Mouse (Mus musculus) right cerebral cortex, postnatal 10 days (tissue): ENCODE results near the gene Tcaf1.

Experiments used
- DNase-seq, 2 experiments: peaks; one replicate each; pipeline ENCODE4 v3.0.0; 2021; ENCODE audit warnings: low spot score in 2 of 2

The Tcaf1 gene

DNA sequence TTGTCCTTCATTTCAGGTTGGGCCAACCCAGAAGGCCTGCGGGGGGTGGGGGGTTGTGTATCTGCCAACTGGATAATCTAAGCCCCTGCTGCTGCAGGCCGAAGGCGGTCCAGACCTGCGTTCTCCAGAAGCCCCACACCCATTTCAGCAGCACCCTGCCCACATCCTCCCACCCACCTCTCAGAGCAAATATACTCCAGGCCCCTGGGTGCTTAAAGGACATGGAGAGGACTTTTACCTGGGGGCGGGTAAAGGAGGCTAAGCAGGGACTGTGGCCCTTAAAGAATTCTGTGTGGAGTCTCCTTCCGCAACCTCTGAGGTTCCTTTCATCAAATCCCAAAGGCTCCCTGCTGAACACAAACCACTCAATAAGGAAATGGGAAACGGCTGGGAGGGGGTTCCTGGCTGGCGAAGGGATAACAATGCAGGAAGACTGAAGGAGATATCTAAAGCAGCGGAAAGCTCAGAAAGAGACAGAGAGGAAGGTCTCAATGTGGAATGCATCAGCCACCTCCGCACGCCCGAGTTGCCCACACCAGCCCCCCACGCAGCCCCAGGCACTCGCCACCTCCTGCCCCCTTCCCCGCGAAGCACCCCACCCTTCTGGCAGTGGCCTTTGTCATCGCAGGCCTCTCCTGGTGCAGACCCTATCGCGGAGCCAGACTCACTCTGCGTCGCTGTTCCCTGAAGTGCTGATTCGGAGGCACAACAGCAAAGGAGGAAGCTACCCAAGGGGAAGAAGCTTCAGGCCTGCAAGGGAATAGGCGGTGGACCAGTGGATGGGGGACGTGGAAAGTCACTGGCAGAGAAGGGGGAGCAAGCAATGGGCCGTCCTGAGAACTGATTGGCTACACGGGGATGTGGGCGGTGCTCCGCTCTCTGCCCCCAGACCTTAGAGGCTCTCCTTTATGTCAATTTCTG is at the start of gene Tcaf1:
Gene Tcaf1, minus strand, starts transcription at position 798 of the 921 bp plus-strand sequence.
- DNase-seq = peak; percentile 93 to 96

DNA sequence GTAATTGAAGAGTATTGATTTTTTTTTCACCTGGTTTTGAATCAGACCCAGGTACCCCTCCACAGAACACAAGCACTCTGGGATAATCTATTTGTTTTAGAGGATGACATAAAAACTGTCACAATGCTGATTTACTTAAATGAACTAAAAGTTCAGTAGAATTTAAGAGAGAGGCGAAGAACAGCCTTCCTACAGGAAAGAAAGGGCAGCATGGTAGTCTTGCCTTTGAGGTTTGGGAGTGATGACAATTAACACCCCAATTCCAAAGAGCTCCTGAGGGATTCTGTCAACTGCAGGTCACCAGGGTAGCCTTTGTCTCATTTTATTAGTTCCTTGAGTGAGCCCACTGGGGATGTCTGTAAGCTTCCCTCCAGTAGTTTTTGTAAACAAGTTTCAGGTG is 46.2 kb upstream of the Tcaf1 start, which contains the start of gene Olfr38:
Gene Olfr38, plus strand, starts transcription at position 301 of the 400 bp plus-strand sequence.
- no peak for DNase-seq

GRCm38 (mm10) chr6:42747846-42748245 is 38.0 kb upstream of the Tcaf1 start:
- DNase-seq = no peak

DNA sequence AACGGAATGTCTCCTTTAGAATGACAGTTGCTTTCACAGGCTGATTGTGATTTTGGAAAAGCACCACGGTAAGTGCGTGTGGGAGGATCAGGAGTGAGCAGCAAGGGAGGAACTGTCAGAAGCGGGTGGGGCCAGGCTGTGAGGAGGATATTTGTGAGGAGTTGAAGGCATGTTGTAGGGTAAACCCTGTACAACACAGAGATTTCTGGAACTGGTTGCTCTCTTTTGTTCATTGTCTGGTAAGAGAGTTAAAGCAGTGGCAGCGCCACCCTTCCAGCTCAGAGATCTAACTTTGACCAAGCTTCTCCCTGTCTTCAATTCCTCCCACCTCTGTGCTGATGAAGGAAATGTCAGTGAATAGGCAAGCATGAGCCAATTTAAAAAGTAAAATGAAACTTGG is 32.4 kb upstream of the Tcaf1 start:
- peak; percentile 20 to 25 for DNase-seq

- DNase-seq = no peak
Measured at GRCm38 (mm10) chr6:42739071-42739470, 29.2 kb upstream of the Tcaf1 start, which contains the start of gene Olfr453. Gene Olfr453 (plus strand): TSS chr6:42739371.

DNA sequence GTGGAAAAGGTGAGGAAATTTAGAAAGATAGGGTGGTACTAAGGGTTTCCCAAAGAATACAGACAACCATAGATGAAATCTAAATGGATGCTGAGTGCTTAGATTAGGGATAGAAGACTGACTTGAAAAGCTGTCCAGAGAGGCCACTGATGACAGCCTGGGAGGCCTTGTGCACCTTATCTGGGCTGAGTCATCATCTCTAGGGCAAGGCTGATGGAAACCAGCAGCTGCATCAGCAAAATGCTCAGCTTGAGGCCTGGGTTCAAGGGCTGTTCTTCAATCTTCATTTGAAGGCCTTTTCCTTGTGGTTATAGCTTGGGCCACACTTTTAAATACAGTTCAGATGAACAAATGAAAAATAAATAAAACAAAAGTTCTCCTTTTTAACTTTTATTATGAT is 8.1 kb upstream of the Tcaf1 start:
- no peak for DNase-seq

GRCm38 (mm10) chr6:42714668-42715067 is 4.8 kb upstream of the Tcaf1 start:
- no peak for DNase-seq

DNA sequence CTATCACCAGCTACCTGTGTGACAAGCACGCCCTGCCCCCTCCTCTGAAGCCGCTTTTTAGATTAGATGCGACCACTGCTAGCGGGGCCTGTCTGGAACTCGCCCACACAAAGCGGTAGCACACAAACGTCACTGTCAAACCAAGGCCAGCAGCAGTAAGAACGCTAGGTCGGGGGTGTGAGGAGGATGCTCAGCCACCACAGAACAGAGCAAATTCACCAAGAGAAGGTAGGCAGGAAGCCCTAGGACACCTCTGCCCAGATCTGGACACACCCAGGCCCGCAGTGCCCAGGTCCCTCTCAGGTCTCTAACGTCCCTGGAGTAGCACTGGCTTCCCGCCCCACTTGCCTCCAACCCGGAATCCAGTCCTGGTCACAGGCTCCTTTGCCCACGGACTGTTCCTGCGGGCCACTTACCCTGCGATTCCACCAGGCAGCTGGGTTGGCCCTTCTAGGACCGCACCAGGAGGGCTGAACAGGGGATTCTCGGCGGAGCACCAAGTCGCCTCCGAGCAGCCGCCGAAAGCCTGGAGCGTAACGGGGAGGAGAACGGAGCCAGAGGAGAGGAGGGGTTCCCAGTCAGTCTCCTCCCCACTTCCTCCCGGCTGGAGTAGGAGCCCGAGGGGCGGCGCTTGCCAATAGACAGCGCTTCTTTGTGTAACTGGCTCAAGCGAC is 17.2 kb downstream of the Tcaf1 start:
- DNase-seq = peak; percentile 92 to 93

DNA sequence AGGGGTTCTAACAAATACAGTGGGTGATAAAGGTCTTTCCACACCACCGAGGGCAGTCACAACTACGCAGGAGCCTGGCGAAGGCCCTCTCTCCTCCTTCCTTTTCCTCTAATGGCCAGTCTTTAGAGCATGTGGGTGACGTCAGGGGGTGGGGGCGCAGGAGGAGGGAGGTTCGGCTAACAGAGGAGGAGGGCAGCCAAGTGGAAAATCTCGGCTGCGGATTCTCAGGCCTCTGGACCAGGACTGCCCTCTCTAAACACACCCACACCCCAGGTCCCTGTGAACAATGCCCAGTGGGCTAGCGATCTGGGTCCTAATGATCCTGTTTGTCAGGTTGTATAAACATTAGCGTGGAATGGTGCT is 17.8 kb downstream of the Tcaf1 start:
- peak; percentile 85 to 89 for DNase-seq

DNA sequence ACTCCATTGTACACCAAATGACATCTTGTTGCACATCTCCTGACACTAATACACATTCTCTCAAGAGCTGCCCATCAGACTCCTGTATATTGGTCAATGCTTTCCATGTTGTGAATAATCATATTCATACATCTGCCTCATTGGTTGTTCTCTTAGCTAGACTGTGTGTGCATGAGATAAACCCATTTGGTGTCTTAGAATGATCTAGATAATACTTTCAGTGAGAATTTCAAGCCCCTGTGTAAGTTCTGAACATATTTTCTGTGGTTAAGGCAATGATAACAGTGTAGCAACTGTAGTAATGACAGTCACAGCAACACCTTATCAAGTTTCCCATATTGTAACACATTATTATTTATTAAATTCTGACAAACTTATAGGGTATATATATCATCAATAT is 20.1 kb downstream of the Tcaf1 start:
- no peak for DNase-seq

DNA sequence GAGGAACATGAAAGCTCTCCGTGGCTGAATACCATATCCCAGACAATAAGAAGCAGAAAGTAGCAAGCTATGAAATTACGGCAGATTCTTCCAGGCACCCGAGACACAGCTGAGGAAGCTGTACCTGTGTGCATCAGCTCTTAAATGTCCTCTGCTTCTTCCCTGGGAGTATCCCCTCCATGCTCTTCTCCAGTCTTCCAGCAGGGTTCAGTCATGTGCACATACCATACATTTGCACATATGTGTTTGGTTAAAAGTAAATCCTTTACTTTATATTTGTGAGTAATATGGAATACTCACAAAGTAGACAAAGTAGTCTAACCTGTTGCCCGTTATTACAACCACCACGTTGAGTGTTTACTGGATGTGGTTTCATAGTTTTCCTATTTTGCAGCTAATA is 22.0 kb downstream of the Tcaf1 start:
- no peak for DNase-seq

DNA sequence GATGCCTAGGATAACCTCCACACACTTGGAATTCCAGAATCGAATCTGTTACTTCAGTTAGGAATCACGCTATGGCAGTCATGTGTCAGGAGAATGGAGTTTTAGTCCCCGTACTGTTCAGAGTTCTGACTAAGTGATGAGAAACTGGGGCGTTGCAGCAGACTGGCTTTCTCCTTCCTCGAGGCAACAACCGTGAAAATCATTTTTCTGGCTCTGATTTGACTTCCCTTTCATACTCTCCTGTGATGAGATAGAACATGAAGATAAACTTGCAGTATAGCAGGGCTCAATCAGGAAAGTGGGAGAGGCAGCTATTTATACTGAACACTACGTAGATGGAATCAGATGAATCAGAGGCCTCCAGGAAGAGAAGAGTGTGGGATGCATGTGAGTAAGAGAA is 29.8 kb downstream of the Tcaf1 start:
- no peak for DNase-seq

- DNase-seq = no peak
Measured at GRCm38 (mm10) chr6:42676011-42676410, 33.9 kb downstream of the Tcaf1 start.

- DNase-seq = no peak
Measured at GRCm38 (mm10) chr6:42671767-42672166, 38.1 kb downstream of the Tcaf1 start.

GRCm38 (mm10) chr6:42667722-42668121 is 42.2 kb downstream of the Tcaf1 start:
- no peak for DNase-seq

DNA sequence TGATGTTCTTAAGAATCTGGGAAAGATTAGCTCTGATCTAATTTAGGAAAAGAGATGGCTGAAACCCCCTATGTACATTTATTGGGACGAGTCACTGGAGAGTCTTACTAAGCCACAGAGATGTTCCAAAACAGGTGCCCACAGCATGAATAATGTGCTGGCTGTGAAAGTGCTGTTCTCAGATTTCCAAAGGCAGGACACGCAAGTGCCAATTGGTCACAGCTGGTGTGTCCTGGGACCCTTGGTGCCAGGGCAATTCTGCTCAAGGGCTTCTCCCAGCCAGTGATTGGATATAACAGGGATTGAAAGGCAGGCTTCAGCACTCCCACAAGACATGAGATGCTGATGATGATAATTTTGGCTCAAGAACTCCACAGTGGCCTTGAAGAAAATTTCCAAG is 48.1 kb downstream of the Tcaf1 start:
- no peak for DNase-seq

DNA sequence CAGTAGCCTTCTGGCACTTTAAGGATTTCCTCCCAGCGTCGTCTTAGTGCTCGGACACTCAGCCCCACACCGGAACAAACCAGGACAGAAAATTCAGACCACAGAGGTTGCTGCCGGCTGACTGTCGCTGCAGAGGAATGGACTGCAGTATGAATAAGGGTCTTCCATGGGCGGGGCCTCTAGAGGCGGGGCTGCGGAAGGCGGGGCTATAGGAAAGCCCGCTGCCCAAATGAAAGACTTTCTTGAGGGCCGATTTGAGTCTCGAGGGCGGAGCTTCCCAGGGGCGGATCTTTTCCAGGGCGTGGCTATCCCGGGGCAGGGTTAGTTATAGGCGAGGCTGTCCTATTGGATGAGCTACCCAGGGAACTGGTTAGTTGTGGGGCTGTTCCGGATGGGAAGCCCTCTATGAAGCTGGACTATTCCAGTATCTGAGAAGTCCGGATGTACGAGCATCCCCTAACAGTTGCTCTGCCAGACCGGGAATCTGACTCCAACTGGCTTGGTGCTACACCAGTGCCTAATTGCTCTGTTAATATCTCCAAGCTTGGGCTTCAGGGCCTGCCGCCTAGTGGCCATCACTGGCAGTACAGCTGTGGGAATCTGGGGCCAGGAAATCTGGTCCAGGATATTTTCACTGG is 64.9 kb downstream of the Tcaf1 start, which contains the start of gene Tcaf2:
Gene Tcaf2, minus strand, starts transcription at position 343 of the 638 bp plus-strand sequence.
- peak; percentile 60 to 65 for DNase-seq

- DNase-seq = no peak
Measured at GRCm38 (mm10) chr6:42634393-42634792, 75.5 kb downstream of the Tcaf1 start.

DNA sequence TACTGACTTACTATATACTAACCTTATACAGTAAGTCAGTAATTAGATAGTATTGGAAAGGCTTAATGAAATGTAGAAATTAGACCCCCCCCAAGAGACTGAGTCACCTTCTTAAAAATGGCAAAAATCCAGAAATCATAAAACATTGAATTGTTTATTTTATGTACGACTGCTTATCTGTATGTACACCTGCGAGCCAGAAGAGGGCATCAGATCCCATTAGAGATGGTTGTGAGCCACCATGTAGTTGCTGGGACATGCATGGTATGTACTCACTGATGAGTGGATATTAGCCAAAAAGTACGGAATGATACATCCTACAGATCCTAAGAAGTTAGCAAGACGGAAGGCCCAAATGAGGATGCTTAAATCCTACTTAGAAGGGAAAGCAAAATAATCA is 78.5 kb downstream of the Tcaf1 start:
- no peak for DNase-seq
